ENCODE assay signal across 8 mouse cellular contexts in genomic region chr13:112464626-112465287, GRCm38 (mm10). TPM values are rescaled to one million over a fixed set of nuclear protein-coding genes. Genes with fewer than 3 reads are reported as not detected.
A peak's percentile ranks its signal among the peaks of the same experiment; 100 is the strongest.
DNase-seq lines count a peak whose midpoint lies in the region; ATAC-seq lines count a peak whose summit lies in the region.

No protein-coding gene starts in this region.

- 3% methylated on average over 18 of the region's 18 CpGs for WGBS in embryonic facial prominence, embryonic 12.5 days
- 7% methylated on average over 18 of the region's 18 CpGs for WGBS in hindbrain, embryonic 11.5 days
- WGBS in liver, embryonic 12.5 days (ENCODE audit: insufficient replicate concordance): 5% methylated on average over 18 of the region's 18 CpGs

- DNase-seq in heart, adult 11 months: peak; percentile 90
- no peak for DNase-seq in heart, postnatal 25 days (ENCODE audit: low spot score)
- no peak for DNase-seq in hindbrain, embryonic 11.5 days (ENCODE audit: low spot score)
- DNase-seq in retina, embryonic 14.5 days (ENCODE audit: low spot score): peak; percentile 37
- no peak for DNase-seq in adrenal gland, adult 8-10 months

- no peaks in the 10 kb centered on the region for H3K36me3 ChIP-seq in embryonic facial prominence, embryonic 12.5 days
- no peaks in the 10 kb centered on the region for H3K36me3 ChIP-seq in hindbrain, embryonic 11.5 days (ENCODE audit: control insufficient read depth, insufficient read depth, low read length)
- no peaks in the 10 kb centered on the region for H3K36me3 ChIP-seq in liver, embryonic 12.5 days

- intact Hi-C loops in heart, postnatal 25 days (cut with DNase I): loop anchor here (5.0 kb wide), 2 partner anchors 43 to 57 kb away; no protein-coding TSS in a partner anchor

- no peaks in the 10 kb centered on the region for H3K27me3 ChIP-seq in embryonic facial prominence, embryonic 12.5 days
- H3K27me3 ChIP-seq in hindbrain, embryonic 11.5 days (ENCODE audit: control insufficient read depth, insufficient read depth, low read length): no peaks in the 10 kb centered on the region
- peaks cover 22% of the 10 kb centered on the region for H3K27me3 ChIP-seq in liver, embryonic 12.5 days (replicated peaks)

- peak overlapping the region; percentile 81 for H3K4me2 ChIP-seq in embryonic facial prominence, embryonic 12.5 days (replicated peaks)
- H3K4me2 ChIP-seq in hindbrain, embryonic 11.5 days (replicated peaks; ENCODE audit: low read depth, low read length): peak overlapping the region; percentile 81
- peak overlapping the region; percentile 98 for H3K4me2 ChIP-seq in liver, embryonic 12.5 days

- no peaks in the 10 kb centered on the region for H3K9me3 ChIP-seq in embryonic facial prominence, embryonic 12.5 days
- H3K9me3 ChIP-seq in hindbrain, embryonic 11.5 days (ENCODE audit: control insufficient read depth, low read length): no peaks in the 10 kb centered on the region
- H3K9me3 ChIP-seq in liver, embryonic 12.5 days (replicated peaks): no peaks in the 10 kb centered on the region

- H3K4me1 ChIP-seq in embryonic facial prominence, embryonic 12.5 days: peaks cover 24% of the 10 kb centered on the region
- H3K4me1 ChIP-seq in hindbrain, embryonic 11.5 days (replicated peaks; ENCODE audit: control insufficient read depth, insufficient read depth, low read length): no peaks in the 10 kb centered on the region
- peaks cover 23% of the 10 kb centered on the region for H3K4me1 ChIP-seq in liver, embryonic 12.5 days

- H3K4me3 ChIP-seq in embryonic facial prominence, embryonic 12.5 days: peak overlapping the region; percentile 87
- H3K4me3 ChIP-seq in hindbrain, embryonic 11.5 days (ENCODE audit: low read depth, low read length): peak overlapping the region; percentile 87
- peak overlapping the region; percentile 72 for H3K4me3 ChIP-seq in liver, embryonic 12.5 days

- ATAC-seq in embryonic facial prominence, embryonic 12.5 days (ENCODE audit: insufficient number of reproducible peaks, insufficient read depth, low FRiP score, low TSS enrichment): no peak
- ATAC-seq in hindbrain, embryonic 11.5 days (ENCODE audit: low FRiP score): no peak
- no peak for ATAC-seq in liver, embryonic 12.5 days
- no peak for ATAC-seq in megakaryocyte progenitor cell, adult 5-6 weeks (replicated peaks; ENCODE audit: poor library complexity)

- peak overlapping the region; percentile 88 for H3K9ac ChIP-seq in embryonic facial prominence, embryonic 12.5 days
- H3K9ac ChIP-seq in hindbrain, embryonic 11.5 days (ENCODE audit: low read depth, low read length): peak overlapping the region; percentile 74
- peak overlapping the region; percentile 80 for H3K9ac ChIP-seq in liver, embryonic 12.5 days

- 0 out of 2 replicates have a peak overlapping the region, but pooled peaks have one; percentile 81 for H3K27ac ChIP-seq in embryonic facial prominence, embryonic 12.5 days
- no peak overlapping the region for H3K27ac ChIP-seq in hindbrain, embryonic 11.5 days (ENCODE audit: low read depth, low read length)
- 0 out of 2 replicates have a peak overlapping the region, but pooled peaks have one; percentile 72 for H3K27ac ChIP-seq in liver, embryonic 12.5 days

RNA-seq across cellular contexts. Expression of gene Il6st, which starts 0.9 kb away (rescaled TPM):
- total RNA-seq in heart, postnatal 25 days (2021): 100 to 1,000 TPM; 181 to 216 TPM
- 43.7 and 45.9 TPM in 2 replicates for polyA plus RNA-seq in embryonic facial prominence, embryonic 12.5 days (2016; fragmentation: Nextera tagmentation; extraction: Ambion mirVana)
- polyA plus RNA-seq in hindbrain, embryonic 11.5 days (2014; fragmentation: Nextera tagmentation; extraction: Ambion mirVana): 27.0 and 28.4 TPM in 2 replicates
- polyA plus RNA-seq in liver, embryonic 12.5 days (2016; fragmentation: Nextera tagmentation; extraction: Ambion mirVana): 10.1 and 11.1 TPM in 2 replicates
- 25.0 and 29.8 TPM in 2 replicates for total RNA-seq in megakaryocyte progenitor cell, adult 5-6 weeks (2015)
- 27.9 and 32.7 TPM in 2 replicates for total RNA-seq in megakaryocyte progenitor cell, adult 5-6 weeks (2017)
- total RNA-seq in adrenal gland, adult 8-10 months (2022): 100 to 1,000 TPM; 297 to 404 (median 379) TPM

Comparison
In these comparisons a context has a peak if more than half of its experiments do, and no peak if none do; other contexts are left out.
1. DNase-seq: peak in heart, adult 11 months (single experiment) and retina, embryonic 14.5 days (single experiment); none in heart, postnatal 25 days (single experiment), hindbrain, embryonic 11.5 days (single experiment) and adrenal gland, adult 8-10 months (single experiment).
2. RNA of gene Il6st, which starts 0.9 kb away (total RNA-seq): 297 to 404 TPM in adrenal gland, adult 8-10 months and 181 to 216 TPM in heart, postnatal 25 days; 25.0 to 32.7 TPM in megakaryocyte progenitor cell, adult 5-6 weeks; every median in the first group is over 4 times any median in the second.
3. Peak in every context shown above with its lines, with median percentiles within 50 percentile points of each other: H3K4me2 ChIP-seq, H3K4me3 ChIP-seq and H3K9ac ChIP-seq.